ENCODE assay signal across 23 mouse cellular contexts in genomic region chr9:27280976-27281375, GRCm38 (mm10). TPM values are rescaled to one million over a fixed set of nuclear protein-coding genes. Genes with fewer than 3 reads are reported as not detected.
DNase-seq lines count a peak whose midpoint lies in the region; ATAC-seq and TF ChIP-seq lines count a peak whose summit lies in the region.
"Had no signal": no experiment of that assay in that cellular context is flagged by ENCODE, and none has a peak within 500 bp of the region (broad histone marks: within the 10 kb centered on the region; RNA-seq: fewer than 3 reads in every experiment).

No protein-coding gene starts in this region.

- H3K9me3 ChIP-seq in hindbrain, postnatal 0 days (ENCODE audit: low read length), result no peaks in the 10 kb centered on the region
- H3K9me3 ChIP-seq: forebrain, embryonic 15.5 days; heart, embryonic 12.5 days; limb, embryonic 12.5 days; midbrain, embryonic 13.5 days had no signal

- no peak overlapping the region for H3K9ac ChIP-seq in hindbrain, postnatal 0 days (replicated peaks; ENCODE audit: low read length)
- H3K9ac ChIP-seq: forebrain, embryonic 15.5 days; heart, embryonic 12.5 days; limb, embryonic 12.5 days; liver, postnatal 0 days; midbrain, embryonic 13.5 days had no signal

- H3K4me1 ChIP-seq in hindbrain, postnatal 0 days (ENCODE audit: insufficient read depth, low read length), result no peaks in the 10 kb centered on the region
- H3K4me1 ChIP-seq: forebrain, embryonic 15.5 days; heart, embryonic 12.5 days had no signal

- no peak overlapping the region for H3K4me2 ChIP-seq in hindbrain, postnatal 0 days (ENCODE audit: low read depth, low read length)
- H3K4me2 ChIP-seq: forebrain, embryonic 15.5 days; heart, embryonic 12.5 days; limb, embryonic 12.5 days; liver, embryonic 11.5 days; midbrain, embryonic 13.5 days had no signal

- intact Hi-C loops in left cerebral cortex, adult 2 months (cut with DNase I), result no loop called here

- no peaks in the 10 kb centered on the region for H3K27me3 ChIP-seq in hindbrain, postnatal 0 days (ENCODE audit: insufficient read depth, low read length)
- H3K27me3 ChIP-seq: forebrain, embryonic 15.5 days; heart, embryonic 12.5 days had no signal

- TF ChIP-seq CTCF in hindbrain, postnatal 0 days (IDR thresholded peaks at IDR 0.05; ENCODE audit: low read depth), result no peak
- no peak for TF ChIP-seq CTCF in left cerebral cortex, adult 2 months (IDR thresholded peaks at IDR 0.05)

- no peak for ATAC-seq in hindbrain, postnatal 0 days
- ATAC-seq: CD4-positive, CD25-positive, alpha-beta regulatory T cell, adult 4 months; forebrain, embryonic 15.5 days; intestine, postnatal 0 days; liver, postnatal 0 days; midbrain, embryonic 13.5 days had no signal

- 68% methylated on average over 4 of the region's 4 CpGs for WGBS in hindbrain, postnatal 0 days

- peak; percentile 17 for DNase-seq in adrenal gland, postnatal 10 days
- no peak for DNase-seq in adrenal gland, postnatal 4 days (ENCODE audit: low spot score in 2 of 2)
- peak; percentile 92 for DNase-seq in brain, adult 2 months (ENCODE audit: low read depth, low spot score)
- peak; percentile 88 for DNase-seq in cerebellum, adult 9-10 months
- no peak for DNase-seq in thymus, postnatal 4 days
- DNase-seq in hindbrain, postnatal 0 days (ENCODE audit: low spot score), result no peak
- no peak for DNase-seq in left cerebral cortex, adult 2 months (ENCODE audit: extremely low spot score in 1 of 2, low spot score in 2 of 2)
- DNase-seq: embryo, embryonic 11 days; gastrocnemius, postnatal 25 days; heart, adult 18-20 months; kidney, postnatal 25 days; layer of hippocampus, postnatal 36 days; liver, postnatal 0 days; lung, postnatal 10 days; thymus, adult 18-20 months; thymus, postnatal 36 days had no signal

- no peaks in the 10 kb centered on the region for H3K36me3 ChIP-seq in hindbrain, postnatal 0 days (ENCODE audit: insufficient read depth, low read length)
- H3K36me3 ChIP-seq: forebrain, embryonic 15.5 days; heart, embryonic 12.5 days; limb, embryonic 12.5 days; midbrain, embryonic 13.5 days had no signal

- H3K4me3 ChIP-seq in hindbrain, postnatal 0 days (ENCODE audit: low read length), result no peak overlapping the region
- no peak overlapping the region for H3K4me3 ChIP-seq in left cerebral cortex, adult 2 months
- H3K4me3 ChIP-seq: forebrain, embryonic 15.5 days; heart, embryonic 12.5 days; limb, embryonic 12.5 days; midbrain, embryonic 13.5 days had no signal

- H3K27ac ChIP-seq in hindbrain, postnatal 0 days, result no peak overlapping the region
- no peak overlapping the region for H3K27ac ChIP-seq in left cerebral cortex, adult 2 months
- H3K27ac ChIP-seq: forebrain, embryonic 15.5 days; limb, embryonic 12.5 days; midbrain, embryonic 13.5 days had no signal

RNA-seq across cellular contexts. Expression of gene Igsf9b, which starts 18.0 kb away (rescaled TPM):
- 1 to 10 TPM; 3.6 to 6.8 TPM for total RNA-seq in adrenal gland, postnatal 10 days (2021)
- total RNA-seq in adrenal gland, postnatal 4 days (2021), result 1 to 10 TPM; 6.7 to 8.2 TPM
- total RNA-seq in hindbrain, postnatal 0 days (2014; rRNA removed), result 86.5 and 89.9 TPM in 2 replicates
- polyA plus RNA-seq in hindbrain, postnatal 0 days (2015; fragmentation: Nextera tagmentation; extraction: Ambion mirVana), result 20.4 and 21.4 TPM in 2 replicates
- total RNA-seq in left cerebral cortex, adult 2 months (2021), result 10 to 100 TPM; 74.8 to 89.1 TPM

Comparison
In these comparisons a context has a peak if more than half of its experiments do, and no peak if none do; other contexts are left out.
1. DNase-seq: peak in adrenal gland, postnatal 10 days (single experiment), brain, adult 2 months (single experiment) and cerebellum, adult 9-10 months (single experiment); none in adrenal gland, postnatal 4 days (0 of 2), thymus, postnatal 4 days (single experiment), hindbrain, postnatal 0 days (single experiment) and left cerebral cortex, adult 2 months (0 of 2).